Mouse (Mus musculus) hindbrain, embryonic 14.5 days (tissue): ENCODE results near the gene Kif26b. TPM values are rescaled to one million over a fixed set of nuclear protein-coding genes. Genes with fewer than 3 reads are reported as not detected.

Source experiments
- ATAC-seq: fragments of 200-750 bp; cut with Nextera tagmentation; 2 replicates; pipeline ENCODE4 v1.8.0; 2017; ENCODE audit warnings: moderate number of reproducible peaks, mild to moderate bottlenecking, moderate TSS enrichment, moderate library complexity; ENCODE audit not compliant: low FRiP score
- DNase-seq: peaks from one replicate; pipeline ENCODE4 v3.0.0-alpha.2; 2015; ENCODE audit warnings: low spot score
- H3K27ac ChIP-seq: fragments of 300-500 bp; sonication (generic); 2 replicates; pipeline ENCODE4 v1.5.1; 2014; ENCODE audit warnings: mild to moderate bottlenecking, moderate library complexity
- H3K27me3 ChIP-seq: fragments of 300-500 bp; sonication (generic); 2 replicates; pipeline ENCODE4 v1.6.1; 2014; ENCODE audit warnings: mild to moderate bottlenecking, low read length, mixed read lengths; ENCODE audit not compliant: control insufficient read depth, insufficient read depth
- H3K36me3 ChIP-seq: fragments of 300-500 bp; sonication (generic); replicated peaks from 2 replicates; pipeline ENCODE4 v1.6.1; 2014; ENCODE audit not compliant: control insufficient read depth, insufficient read depth
- H3K4me1 ChIP-seq: fragments of 300-500 bp; sonication (generic); replicated peaks from 2 replicates; pipeline ENCODE4 v1.6.1; 2014; ENCODE audit warnings: antibody characterized with exemption, low read length, mixed read lengths; ENCODE audit not compliant: control insufficient read depth, insufficient read depth
- H3K4me2 ChIP-seq: fragments of 300-500 bp; sonication (generic); replicated peaks from 2 replicates; pipeline ENCODE4 v1.6.1; 2014; ENCODE audit warnings: mild to moderate bottlenecking, moderate library complexity
- H3K4me3 ChIP-seq: fragments of 300-500 bp; sonication (generic); replicated peaks from 2 replicates; pipeline ENCODE4 v1.5.1; 2014; ENCODE audit warnings: mild to moderate bottlenecking, low read length
- H3K9ac ChIP-seq: fragments of 300-500 bp; sonication (generic); 2 replicates; pipeline ENCODE4 v1.6.1; 2014
- H3K9me3 ChIP-seq: fragments of 300-500 bp; sonication (generic); 2 replicates; pipeline ENCODE4 v1.6.1; 2016; ENCODE audit warnings: low read length; ENCODE audit not compliant: control insufficient read depth
- WGBS: fragments of 180-500 bp; shearing (Covaris S2); extraction: QIAGEN DNeasy Blood & Tissue Kit; methylation state at CpG from one replicate; pipeline ENCODE4 v1.1.7; 2014; 5-methylcytosine and 5-hydroxymethylcytosine counted together
- polyA plus RNA-seq: library from polyadenylated mRNA; unstranded; fragments of >200 nt; fragmentation: Nextera tagmentation; extraction: Ambion mirVana; gene quantifications from 2 replicates; pipeline ENCODE4 v1.2.1, GENCODE M21; 2014

Gene Kif26b
- polyA plus RNA-seq, 1 experiment from 2014 or later = 15.8 TPM

DNA sequence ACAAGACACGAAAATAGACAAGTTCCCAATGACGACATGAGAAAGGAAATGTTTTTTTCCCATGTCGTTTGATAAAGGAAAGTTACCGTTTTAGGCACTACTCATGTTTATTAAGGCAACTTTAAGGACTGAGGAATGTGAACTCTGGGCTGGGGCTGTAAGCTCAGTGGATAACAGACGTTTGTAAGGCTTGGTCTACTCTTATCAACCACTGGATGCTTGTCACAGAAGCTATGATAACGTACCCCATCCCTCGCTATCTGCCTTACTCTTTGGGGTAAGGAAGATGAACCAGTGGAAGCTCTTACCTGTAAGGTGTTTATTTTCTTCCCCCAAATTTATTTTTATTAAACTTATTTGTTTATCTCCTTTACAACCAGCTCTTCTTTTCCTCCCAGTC lies 108.4 kb downstream of the Kif26b start:
- ATAC-seq (no peak), DNase-seq (no peak)
- no peaks in the 10 kb centered on the region for H3K36me3 ChIP-seq
- no peaks in the 10 kb centered on the region for H3K27me3 ChIP-seq
- H3K27ac ChIP-seq = no peak overlapping the region
- peaks cover 38% of the 10 kb centered on the region for H3K4me1 ChIP-seq
- H3K9me3 ChIP-seq = no peaks in the 10 kb centered on the region
- no peak overlapping the region for H3K4me2 ChIP-seq
- WGBS = 83% methylated on average over 7 of the region's 7 CpGs
- no peak overlapping the region for H3K4me3 ChIP-seq
- no peak overlapping the region for H3K9ac ChIP-seq

DNA sequence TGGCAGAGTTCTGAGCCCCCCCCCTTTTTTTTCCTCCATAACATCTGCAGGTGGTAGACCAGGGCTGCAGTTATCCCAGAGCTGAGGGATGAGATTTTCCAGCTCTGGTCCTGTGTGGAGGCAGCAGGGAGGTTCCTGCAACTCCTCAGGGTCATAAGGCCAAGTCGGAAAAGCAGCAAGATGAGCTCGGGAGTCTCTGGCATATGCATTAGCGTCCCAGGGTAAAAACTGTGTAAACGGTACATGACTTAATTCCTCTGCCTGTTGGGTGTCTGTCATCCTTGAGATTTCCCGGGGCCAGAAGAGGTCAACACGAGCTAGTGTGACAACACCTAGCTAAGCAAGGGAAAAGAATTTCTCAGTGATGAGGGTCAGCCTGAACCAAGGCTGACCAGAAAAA lies 111.0 kb downstream of the Kif26b start:
- Histone ChIP-seq H3K4me1 (peaks cover 27% of the 10 kb centered on the region), H3K36me3 (no peaks in the 10 kb centered on the region), H3K9ac (no peak overlapping the region), H3K4me3 (no peak overlapping the region), H3K27ac (no peak overlapping the region), H3K9me3 (no peaks in the 10 kb centered on the region), H3K27me3 (no peaks in the 10 kb centered on the region), H3K4me2 (no peak overlapping the region)
- WGBS = 67% methylated on average over 6 of the region's 6 CpGs
- DNase-seq (no peak), ATAC-seq (no peak)

DNA sequence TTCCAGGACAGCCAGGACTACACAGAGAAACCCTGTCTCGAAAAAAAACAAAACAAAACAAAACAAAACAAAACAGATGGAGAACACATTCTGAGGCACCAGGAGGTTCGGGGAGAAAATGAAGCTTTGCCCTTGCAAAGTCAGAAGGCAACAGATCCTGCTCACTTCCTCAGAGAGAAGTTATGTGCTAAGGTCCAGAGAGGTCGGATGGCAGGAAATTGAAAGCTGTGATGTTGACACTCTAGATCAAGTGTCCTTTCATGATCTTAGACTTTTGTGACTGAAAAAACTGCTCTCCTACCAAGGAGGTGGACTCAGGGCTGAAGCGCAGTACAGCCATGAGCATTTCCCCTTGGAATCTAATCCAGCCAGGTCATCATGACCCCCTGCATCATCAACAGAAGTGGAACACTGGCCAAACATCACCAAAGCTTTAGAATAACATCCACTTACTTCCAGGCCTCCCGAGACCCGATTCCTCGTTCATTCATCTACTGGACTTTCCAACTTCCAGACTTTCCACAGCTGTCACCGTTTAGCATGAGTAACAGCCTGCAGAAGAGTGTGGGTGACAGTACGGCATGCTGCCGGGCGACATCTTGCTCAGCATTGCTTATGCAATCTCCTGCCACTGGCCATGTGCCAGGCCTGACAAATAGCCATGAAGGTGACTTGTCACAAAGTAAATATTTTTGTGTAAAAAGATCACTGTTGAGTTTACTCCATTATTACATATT lies 112.0 kb downstream of the Kif26b start:
- Histone ChIP-seq H3K4me3 (no peak overlapping the region), H3K27ac (no peak overlapping the region), H3K9me3 (no peaks in the 10 kb centered on the region), H3K4me2 (no peak overlapping the region), H3K27me3 (no peaks in the 10 kb centered on the region), H3K36me3 (no peaks in the 10 kb centered on the region), H3K4me1 (peaks cover 18% of the 10 kb centered on the region), H3K9ac (no peak overlapping the region)
- ATAC-seq (no peak), DNase-seq (no peak)
- WGBS = 70% methylated on average over 11 of the region's 11 CpGs

DNA sequence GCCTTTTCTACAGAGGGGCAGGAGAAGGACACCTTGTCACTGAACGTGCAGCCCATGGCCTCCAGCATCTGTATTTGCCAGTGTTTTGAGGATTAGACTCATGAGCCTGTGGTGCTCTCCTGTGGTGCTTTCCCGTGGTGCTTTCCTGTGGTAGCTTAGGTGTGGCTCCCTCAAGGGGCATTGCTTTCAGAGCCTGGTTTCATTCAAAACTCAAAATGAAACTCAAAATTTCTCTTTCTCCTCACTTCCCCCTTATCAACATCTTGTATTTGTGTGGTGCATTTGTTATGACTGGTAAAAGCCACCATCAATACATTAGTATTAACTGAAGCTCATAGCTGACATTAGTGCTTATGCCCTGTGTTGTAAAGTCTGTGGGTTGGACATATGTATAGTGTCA lies 112.9 kb downstream of the Kif26b start:
- no peak overlapping the region for H3K27ac ChIP-seq
- WGBS = 79% methylated on average over 2 of the region's 2 CpGs
- no peaks in the 10 kb centered on the region for H3K36me3 ChIP-seq
- no peaks in the 10 kb centered on the region for H3K27me3 ChIP-seq
- H3K4me1 ChIP-seq = peaks cover 17% of the 10 kb centered on the region
- ATAC-seq (no peak), DNase-seq (no peak)
- H3K9ac ChIP-seq = no peak overlapping the region
- H3K4me3 ChIP-seq = no peak overlapping the region
- no peaks in the 10 kb centered on the region for H3K9me3 ChIP-seq
- no peak overlapping the region for H3K4me2 ChIP-seq

DNA sequence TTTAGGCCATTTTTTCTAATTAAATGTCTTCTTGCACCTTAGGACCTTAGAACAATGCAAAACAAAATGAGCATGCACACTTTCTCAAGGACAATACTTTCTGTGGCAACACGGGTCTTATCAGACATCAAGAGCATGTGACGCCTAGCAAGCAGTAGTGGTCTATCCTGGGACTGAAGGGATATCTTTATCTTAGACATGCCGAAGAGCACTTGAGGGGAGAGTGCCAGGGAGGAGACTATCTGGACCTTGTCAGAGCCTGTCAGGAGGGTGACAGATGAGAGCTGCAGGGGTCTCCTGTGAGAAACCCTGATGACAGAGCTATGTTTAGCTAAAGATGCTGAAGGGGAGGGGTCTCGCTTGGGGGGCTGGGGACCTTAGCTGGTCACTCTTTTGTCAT lies 116.0 kb downstream of the Kif26b start:
- Histone ChIP-seq H3K4me1 (0 out of 2 replicates have a peak, but pooled peaks cover 9% of the 10 kb centered on the region), H3K9me3 (no peaks in the 10 kb centered on the region), H3K4me2 (no peak overlapping the region), H3K4me3 (no peak overlapping the region), H3K27ac (no peak overlapping the region), H3K9ac (no peak overlapping the region), H3K27me3 (no peaks in the 10 kb centered on the region), H3K36me3 (no peaks in the 10 kb centered on the region)
- DNase-seq = no peak
- 68% methylated on average over 4 of the region's 4 CpGs for WGBS
- no peak for ATAC-seq

DNA sequence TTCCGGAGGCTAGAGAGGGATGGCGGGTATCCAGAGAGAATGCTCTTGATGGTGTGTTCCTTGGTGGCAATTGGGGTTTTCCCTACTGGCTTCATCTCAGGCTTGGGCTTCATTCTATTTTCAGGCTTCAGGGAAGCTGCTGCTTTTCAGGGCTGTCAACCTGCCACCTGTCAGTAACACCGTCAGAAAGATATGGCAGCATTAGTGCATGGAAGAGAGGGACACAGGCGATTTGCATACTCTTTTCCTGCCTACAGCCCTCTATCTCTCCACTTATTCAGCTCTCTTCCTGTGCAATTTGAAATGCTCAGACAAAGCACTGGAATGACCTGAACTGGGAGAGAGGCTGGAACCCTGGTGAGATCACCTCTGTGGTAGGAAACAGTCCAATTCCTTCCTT lies 117.7 kb downstream of the Kif26b start:
- Histone ChIP-seq H3K4me1 (0 out of 2 replicates have a peak, but pooled peaks cover 6% of the 10 kb centered on the region), H3K27ac (no peak overlapping the region), H3K27me3 (no peaks in the 10 kb centered on the region), H3K4me3 (no peak overlapping the region), H3K36me3 (no peaks in the 10 kb centered on the region), H3K9me3 (no peaks in the 10 kb centered on the region), H3K9ac (no peak overlapping the region), H3K4me2 (no peak overlapping the region)
- no peak for ATAC-seq
- no peak for DNase-seq
- WGBS = 78% methylated on average over 4 of the region's 4 CpGs

DNA sequence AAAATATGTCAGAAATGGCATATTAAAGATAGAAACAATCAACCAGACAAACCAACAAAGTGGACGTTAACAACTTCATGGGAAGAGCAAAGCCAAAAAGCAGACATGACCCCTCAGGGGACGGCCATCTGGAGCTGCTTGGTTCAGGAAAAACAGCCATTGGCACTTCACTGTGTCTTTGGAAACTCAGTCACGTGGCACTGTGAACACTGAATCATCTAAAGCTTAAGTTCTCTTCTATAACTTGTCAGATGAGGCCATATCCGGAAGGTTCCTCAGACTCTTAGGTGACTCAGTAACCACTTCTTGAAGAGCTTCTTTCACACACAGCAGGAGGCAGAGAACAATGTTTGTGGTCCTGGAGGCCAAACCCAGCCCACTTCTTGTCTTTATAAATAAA lies 126.6 kb downstream of the Kif26b start:
- Histone ChIP-seq H3K27me3 (no peaks in the 10 kb centered on the region), H3K4me2 (no peak overlapping the region)

DNA sequence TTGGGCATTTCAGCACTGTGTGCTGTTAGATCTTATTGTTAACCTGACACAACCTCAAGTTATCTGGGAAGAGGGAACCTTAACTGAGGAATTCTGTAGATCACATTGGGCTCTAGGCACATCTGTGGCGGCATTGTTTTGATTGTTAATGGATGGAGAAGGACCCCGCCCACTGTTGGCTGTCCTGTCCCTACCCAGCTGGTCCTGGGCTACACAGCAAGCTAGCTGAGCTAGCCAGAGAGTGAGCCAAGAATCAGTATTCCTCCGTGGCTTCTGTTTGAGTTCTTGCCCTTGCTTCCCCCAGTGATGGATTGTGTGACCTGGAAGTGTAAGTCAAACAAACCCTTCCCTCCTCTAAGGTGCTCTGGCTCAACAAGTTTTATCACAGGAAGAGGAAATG lies 132.1 kb downstream of the Kif26b start:
- H3K9ac ChIP-seq = no peak overlapping the region
- H3K4me1 ChIP-seq = no peaks in the 10 kb centered on the region; the same call in 1 of the 2 replicates
- no peaks in the 10 kb centered on the region for H3K9me3 ChIP-seq
- 61% methylated on average over 3 of the region's 3 CpGs for WGBS
- DNase-seq (no peak), ATAC-seq (no peak)
- no peak overlapping the region for H3K4me3 ChIP-seq
- H3K4me2 ChIP-seq = no peak overlapping the region
- H3K27ac ChIP-seq = no peak overlapping the region
- H3K27me3 ChIP-seq = no peaks in the 10 kb centered on the region
- no peaks in the 10 kb centered on the region for H3K36me3 ChIP-seq

More for the DNA sequence above, 126.6 kb downstream of the Kif26b start:
- DNase-seq (no peak), ATAC-seq (no peak)
- H3K4me1 ChIP-seq = no peaks in the 10 kb centered on the region
- WGBS = 82% methylated on average over 4 of the region's 4 CpGs
- no peaks in the 10 kb centered on the region for H3K9me3 ChIP-seq
- H3K9ac ChIP-seq = no peak overlapping the region
- no peaks in the 10 kb centered on the region for H3K36me3 ChIP-seq
- no peak overlapping the region for H3K4me3 ChIP-seq
- H3K27ac ChIP-seq = no peak overlapping the region

DNA sequence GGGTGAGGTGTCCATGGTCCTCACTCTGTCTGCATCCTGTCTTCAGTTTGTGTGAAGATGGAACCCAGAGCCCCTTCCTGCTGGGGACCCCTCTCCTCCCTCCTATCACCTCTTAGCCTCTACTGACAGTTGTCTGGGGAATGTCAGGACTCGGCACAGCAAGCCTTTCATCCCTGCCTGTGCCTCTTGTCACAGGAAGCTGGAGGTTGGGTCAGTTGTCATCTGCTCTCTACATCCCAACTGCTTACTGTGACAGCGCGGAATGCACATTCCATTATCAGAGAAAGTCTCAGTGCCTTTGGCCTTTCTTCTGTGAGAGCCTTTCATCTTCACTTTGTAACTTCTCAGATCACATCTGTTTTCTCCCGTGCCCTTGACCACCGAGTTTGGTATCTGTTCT lies 132.6 kb downstream of the Kif26b start:
- no peaks in the 10 kb centered on the region for H3K27me3 ChIP-seq
- no peak for DNase-seq
- no peaks in the 10 kb centered on the region; the same call in 1 of the 2 replicates for H3K4me1 ChIP-seq
- H3K27ac ChIP-seq = no peak overlapping the region
- WGBS = 49% methylated on average over 5 of the region's 5 CpGs
- no peaks in the 10 kb centered on the region for H3K9me3 ChIP-seq
- H3K4me2 ChIP-seq = no peak overlapping the region
- ATAC-seq = no peak
- H3K9ac ChIP-seq = no peak overlapping the region
- H3K4me3 ChIP-seq = no peak overlapping the region
- no peaks in the 10 kb centered on the region for H3K36me3 ChIP-seq

DNA sequence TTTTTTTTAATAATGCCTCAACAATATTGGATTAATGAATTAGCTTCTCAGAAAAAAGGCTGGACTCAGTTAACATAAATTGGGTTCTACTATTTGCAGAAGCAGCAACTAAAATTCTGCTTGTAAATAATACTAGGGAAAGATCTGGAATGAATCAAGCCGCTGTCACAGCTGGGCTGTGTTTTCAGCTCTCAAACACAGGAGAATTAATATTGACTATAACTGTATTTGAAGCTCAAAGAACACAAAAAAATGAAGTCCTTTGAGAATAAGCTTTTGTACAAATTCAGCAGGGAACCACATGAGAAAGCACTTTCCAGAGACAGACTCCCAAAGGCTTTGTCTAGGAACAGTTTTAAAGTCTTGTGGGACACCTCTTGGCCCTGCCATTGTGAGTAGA lies 134.6 kb downstream of the Kif26b start:
- Histone ChIP-seq H3K9ac (no peak overlapping the region), H3K27ac (no peak overlapping the region), H3K36me3 (no peaks in the 10 kb centered on the region), H3K4me3 (no peak overlapping the region), H3K27me3 (no peaks in the 10 kb centered on the region), H3K4me1 (no peaks in the 10 kb centered on the region; the same call in 1 of the 2 replicates), H3K4me2 (no peak overlapping the region), H3K9me3 (no peaks in the 10 kb centered on the region)
- ATAC-seq = no peak
- WGBS = 87% methylated on average over 1 of the region's 1 CpGs
- no peak for DNase-seq
